Mouse (Mus musculus) brain, embryonic 14.5 days (tissue): Measurements from ENCODE around the gene Atp6v0a1. TPM values are rescaled to one million over a fixed set of nuclear protein-coding genes. Genes with fewer than 3 reads are reported as not detected.

Experiments
- DNase-seq: peaks from one replicate; pipeline ENCODE4 v3.0.0-alpha.2; 2011; ENCODE audit warnings: low read depth
- CTCF ChIP-seq: fragments of 200-500 bp; IDR thresholded peaks from 2 replicates; pipeline ENCODE4 v1.5.1; 2012; ENCODE audit warnings: inconsistent platforms, mild to moderate bottlenecking, moderate library complexity, borderline replicate concordance; ENCODE audit not compliant: insufficient read depth, insufficient read length; ENCODE audit errors: extremely low read depth
- POLR2A ChIP-seq: fragments of 200-500 bp; IDR thresholded peaks from 2 replicates; pipeline ENCODE4 v1.6.1; 2012; ENCODE audit warnings: mild to moderate bottlenecking, inconsistent platforms, borderline replicate concordance; ENCODE audit not compliant: poor library complexity, insufficient read depth, insufficient read length, severe bottlenecking; ENCODE audit errors: extremely low read depth
- polyA plus RNA-seq: library from polyadenylated mRNA; depleted of rRNA; stranded (reverse); fragments of >200 nt; gene quantifications from 2 replicates; pipeline ENCODE4 v1.2.3, GENCODE M21; 2012

The Atp6v0a1 gene
- polyA plus RNA-seq, 1 experiment, result 197 TPM

GRCm38 (mm10) chr11:100968501-100968900, 40.8 kb upstream of the Atp6v0a1 start:
- no peak for DNase-seq
- no peak for TF ChIP-seq CTCF
- TF ChIP-seq POLR2A, result no peak

- no peak for TF ChIP-seq CTCF
- TF ChIP-seq POLR2A, result no peak
- no peak for DNase-seq
Observed at GRCm38 (mm10) chr11:100969189-100969743, 40.0 kb upstream of the Atp6v0a1 start.

DNA sequence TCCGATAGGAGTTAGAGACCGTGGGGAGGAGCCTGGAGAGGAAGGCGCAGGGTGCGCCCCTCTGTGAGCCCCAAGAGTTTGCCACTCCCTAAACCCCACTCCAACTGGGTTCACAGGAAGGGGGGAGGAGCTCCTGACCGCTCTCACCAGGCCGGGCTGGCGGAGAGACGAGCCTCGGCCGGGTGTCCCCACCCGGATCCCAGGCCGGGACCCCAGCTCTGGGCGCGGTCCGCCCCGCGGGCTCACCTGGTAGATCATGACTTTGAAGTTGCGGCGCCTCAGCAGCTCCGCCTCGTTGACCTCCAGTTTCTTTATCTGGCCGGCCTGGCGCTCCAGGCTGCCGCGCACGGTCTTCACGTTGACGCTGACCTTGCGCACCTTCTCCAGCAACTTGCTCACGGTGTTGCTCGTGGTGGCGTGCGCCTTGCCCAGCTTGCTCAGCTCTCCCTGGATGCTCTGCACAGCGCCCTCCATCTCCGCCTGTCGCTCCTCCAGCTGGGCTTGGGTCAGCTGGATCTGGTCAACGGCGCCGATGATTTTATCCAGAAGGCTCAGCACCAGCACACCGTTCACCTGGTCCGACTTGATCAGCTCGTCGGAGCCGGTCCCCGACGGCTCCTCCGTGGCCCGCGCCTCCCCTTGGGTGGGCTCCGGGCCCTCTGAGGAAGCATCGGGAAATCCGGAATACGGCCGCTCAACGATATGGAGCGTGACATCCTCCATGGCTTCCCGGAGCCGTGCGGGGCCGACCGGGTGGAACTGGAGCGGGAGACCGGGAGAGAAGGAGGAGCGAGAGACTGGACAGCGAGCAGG, 39.3 kb upstream of the Atp6v0a1 start:
- no peak for TF ChIP-seq POLR2A
- no peak for TF ChIP-seq CTCF
- DNase-seq, result no peak

- TF ChIP-seq POLR2A, result no peak
- TF ChIP-seq CTCF, result no peak
- peak; percentile 65 for DNase-seq
Observed at GRCm38 (mm10) chr11:100970557-100970937, 38.7 kb upstream of the Atp6v0a1 start, which contains the start of gene Cavin1. Gene Cavin1, minus strand, starts transcription at chr11:100970887.

- no peak for DNase-seq
- no peak for TF ChIP-seq POLR2A
- TF ChIP-seq CTCF, result no peak
Observed at GRCm38 (mm10) chr11:100971455-100971854, 37.8 kb upstream of the Atp6v0a1 start.

DNA sequence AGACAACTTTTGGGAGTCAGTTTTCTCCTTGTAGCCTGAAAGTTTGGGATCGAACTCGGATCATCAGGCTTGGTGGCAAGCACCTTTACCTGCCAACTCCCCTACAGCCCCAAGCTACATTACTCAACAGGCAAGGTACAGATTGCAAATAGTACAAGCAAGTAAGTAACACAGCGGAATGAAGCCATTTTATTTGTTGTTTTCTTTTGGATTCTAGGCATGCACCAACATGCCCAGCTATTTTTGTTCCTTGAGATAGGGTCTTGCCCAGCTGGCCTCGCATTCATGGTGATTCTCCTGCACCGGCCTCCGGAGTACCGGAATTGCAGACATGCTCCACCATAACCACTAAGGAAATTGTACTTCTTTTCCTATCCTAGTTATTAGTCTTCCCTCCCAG, 36.0 kb upstream of the Atp6v0a1 start:
- TF ChIP-seq CTCF, result no peak
- no peak for TF ChIP-seq POLR2A

GRCm38 (mm10) chr11:100974381-100974970, 34.8 kb upstream of the Atp6v0a1 start:
- DNase-seq, result no peak
- TF ChIP-seq CTCF (no peak), POLR2A (no peak)

More for the DNA sequence above, 36.0 kb upstream of the Atp6v0a1 start:
- DNase-seq, result no peak

- no peak for DNase-seq
- TF ChIP-seq CTCF (no peak), POLR2A (no peak)
Observed at GRCm38 (mm10) chr11:100975241-100975640, 34.0 kb upstream of the Atp6v0a1 start.

GRCm38 (mm10) chr11:100979887-100980286, 29.4 kb upstream of the Atp6v0a1 start:
- no peak for TF ChIP-seq POLR2A
- no peak for TF ChIP-seq CTCF
- DNase-seq, result peak; percentile 53

- DNase-seq, result no peak
- TF ChIP-seq POLR2A, result no peak
- no peak for TF ChIP-seq CTCF
Observed at GRCm38 (mm10) chr11:100980438-100980837, 28.8 kb upstream of the Atp6v0a1 start.

DNA sequence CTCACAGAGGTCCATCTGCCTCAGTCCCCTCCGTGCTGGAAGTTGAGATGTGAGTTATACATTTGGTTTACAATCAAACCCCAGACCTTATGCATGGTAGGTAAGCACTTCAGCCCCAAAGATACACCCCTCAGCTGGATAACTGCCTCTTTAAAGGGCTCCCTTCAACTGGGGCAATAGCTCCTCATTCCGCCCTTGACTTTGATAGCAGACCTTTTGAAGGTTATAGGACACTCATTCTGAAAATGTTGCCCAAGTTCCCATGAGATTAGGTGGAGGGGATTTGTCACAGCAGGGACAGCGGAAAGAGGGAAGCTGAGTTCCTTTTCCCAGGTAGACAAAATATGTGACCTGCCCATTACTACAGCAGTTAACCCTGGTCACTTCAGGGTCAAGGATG, 28.0 kb upstream of the Atp6v0a1 start:
- DNase-seq, result no peak
- TF ChIP-seq CTCF, result no peak
- no peak for TF ChIP-seq POLR2A
